Mouse (Mus musculus) lung, adult 2 months (tissue): Measurements from ENCODE around the gene Hsf2bp. TPM values are rescaled to one million over a fixed set of nuclear protein-coding genes. Genes with fewer than 3 reads are reported as not detected.
"Not testable (repeated sequence)": the region's sequence is repeated elsewhere in the genome, so short reads cannot be mapped to it uniquely, and the experiment has no call there.

Experiments
- DNase-seq: peaks from one replicate; pipeline ENCODE4 v3.0.0; 2022
- H3K4me1 ChIP-seq: fragments of 200-500 bp; 2 replicates; pipeline ENCODE4 v1.6.1; 2011; ENCODE audit warnings: low read length; ENCODE audit not compliant: control insufficient read depth, insufficient read depth
- H3K4me3 ChIP-seq: fragments of 200-500 bp; replicated peaks from 2 replicates; pipeline ENCODE3; 2011; ENCODE audit warnings: low read depth, mild to moderate bottlenecking, control low read depth, low read length; ENCODE audit errors: extremely low read depth
- CTCF ChIP-seq: fragments of 200-500 bp; IDR thresholded peaks from 2 replicates; pipeline ENCODE4 v1.5.1; 2011; ENCODE audit warnings: mild to moderate bottlenecking, low read length, control low read depth; ENCODE audit not compliant: insufficient read depth
- POLR2A ChIP-seq: fragments of 200-500 bp; IDR thresholded peaks from 2 replicates; pipeline ENCODE4 v1.6.1; 2011; ENCODE audit warnings: low read depth, mild to moderate bottlenecking, control low read depth, low read length, borderline replicate concordance; ENCODE audit errors: extremely low read depth
- WGBS: fragments of 180-500 bp; shearing (Covaris S2); methylation state at CpG from one replicate; pipeline ENCODE4 v1.1.7; 2018; 5-methylcytosine and 5-hydroxymethylcytosine counted together
- polyA plus RNA-seq: library from polyadenylated mRNA; depleted of rRNA; stranded (reverse); fragments of >200 nt; gene quantifications from 2 replicates; pipeline ENCODE4 v1.2.3, GENCODE M21; 2012; rRNA removed

Gene Hsf2bp
- polyA plus RNA-seq: 0.38 and 0.42 TPM in 2 replicates

DNA sequence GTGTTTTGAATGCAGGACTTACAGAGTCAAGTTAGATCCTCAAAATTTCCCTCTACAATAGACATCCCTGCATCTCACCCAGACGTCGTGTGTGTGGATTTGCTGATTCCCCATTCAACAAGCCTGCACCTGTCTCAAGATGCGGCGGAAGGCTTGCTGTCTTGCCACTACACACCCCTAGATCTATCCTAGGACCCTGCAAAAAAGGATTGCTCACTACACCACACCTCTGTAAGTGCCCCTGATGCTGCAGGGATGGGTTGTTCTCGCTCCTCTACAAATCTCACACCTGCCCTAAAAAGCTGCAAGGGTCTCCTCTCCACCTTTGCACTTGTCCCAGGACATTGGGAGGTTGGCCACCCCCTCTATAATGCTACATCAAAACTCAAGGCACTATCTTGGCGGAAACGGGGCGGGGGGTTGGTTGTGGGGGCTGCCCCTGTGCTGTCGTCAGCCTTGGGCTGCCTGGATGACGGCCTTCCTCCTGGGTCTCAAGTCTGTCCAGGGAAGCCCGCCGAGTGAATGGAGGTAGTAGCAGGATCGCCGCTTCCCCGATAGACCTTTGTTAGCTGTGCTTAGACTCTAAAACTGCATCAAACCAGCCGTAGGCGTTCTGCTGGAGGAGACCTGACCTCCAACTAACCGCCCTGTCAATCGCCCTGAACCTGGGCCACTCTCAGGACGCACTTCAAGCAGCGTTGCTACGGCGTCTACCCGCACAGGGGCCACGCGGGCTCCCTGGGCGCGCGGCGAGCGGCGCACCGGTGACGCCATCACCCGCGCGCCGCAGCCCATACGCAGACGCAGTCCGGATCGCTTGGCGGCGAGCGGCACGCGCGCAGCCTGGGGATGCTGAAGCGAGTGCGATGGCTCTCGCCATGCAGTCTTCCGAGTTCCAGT lies at the start of gene Hsf2bp, which contains the start of gene Rrp1b:
Hsf2bp (minus strand) TSS at position 741 of the 900 bp plus-strand sequence.
Rrp1b (plus strand) TSS at position 492 of the 900 bp plus-strand sequence.
- WGBS: 4% methylated on average over 52 of the region's 52 CpGs
- H3K4me1 ChIP-seq: peaks cover 3% of the 10 kb centered on the region; the same call in 1 of the 2 replicates
- DNase-seq: peak; percentile 71
- peak within 1 kb of the TSS; percentile 76 for H3K4me3 ChIP-seq
- peak; percentile 70; the same call in 1 of the 2 replicates for TF ChIP-seq POLR2A
- no peak for TF ChIP-seq CTCF

DNA sequence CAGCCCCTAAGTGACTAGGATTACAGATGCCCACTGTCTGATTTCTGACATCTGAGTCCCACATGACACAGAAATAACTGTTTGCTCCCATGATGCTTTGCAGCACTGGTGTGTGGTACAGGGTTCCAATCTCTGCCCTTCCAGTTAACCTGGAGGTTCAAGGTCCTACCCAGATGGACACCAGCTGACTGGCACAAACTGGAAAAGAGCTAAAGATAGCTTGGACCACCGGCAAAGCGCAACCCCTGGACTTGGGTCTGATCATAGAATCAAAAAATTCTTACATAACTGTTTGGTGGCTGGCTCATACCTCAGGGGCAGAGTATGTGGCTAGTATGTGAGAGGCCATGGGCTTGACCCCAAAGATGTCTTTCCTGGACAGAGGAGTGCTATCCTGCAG lies 47.2 kb upstream of the Hsf2bp start:
- no peaks in the 10 kb centered on the region for H3K4me1 ChIP-seq
- DNase-seq: no peak
- no peak overlapping the region for H3K4me3 ChIP-seq
- TF ChIP-seq CTCF (no peak), POLR2A (no peak)
- 92% methylated on average over 2 of the region's 2 CpGs for WGBS

DNA sequence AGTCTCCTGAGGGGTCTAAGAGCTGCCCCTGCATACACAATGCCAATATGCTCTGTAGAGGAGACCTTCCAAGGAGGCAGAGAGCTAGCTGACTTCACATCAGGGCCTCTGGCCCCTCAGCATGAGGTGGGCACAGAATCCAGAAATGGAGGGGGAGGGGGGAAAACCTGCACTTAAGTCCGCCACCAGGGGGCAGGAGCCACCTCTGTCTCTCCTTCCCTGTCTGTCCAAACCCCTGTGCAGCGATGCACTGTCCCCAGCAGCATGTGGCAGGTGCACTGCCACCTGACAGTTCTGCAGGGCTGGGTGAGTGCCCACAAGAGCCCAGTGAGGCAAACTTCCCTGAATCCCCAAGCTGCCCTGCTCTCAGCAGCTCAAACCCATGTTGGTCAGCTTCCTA lies 39.0 kb upstream of the Hsf2bp start:
- Histone ChIP-seq H3K4me1 (no peaks in the 10 kb centered on the region), H3K4me3 (no peak overlapping the region)
- 16% methylated on average over 2 of the region's 2 CpGs for WGBS
- DNase-seq: peak; percentile 27
- TF ChIP-seq POLR2A (no peak), CTCF (peak; percentile 60; the same call in 1 of the 2 replicates)

DNA sequence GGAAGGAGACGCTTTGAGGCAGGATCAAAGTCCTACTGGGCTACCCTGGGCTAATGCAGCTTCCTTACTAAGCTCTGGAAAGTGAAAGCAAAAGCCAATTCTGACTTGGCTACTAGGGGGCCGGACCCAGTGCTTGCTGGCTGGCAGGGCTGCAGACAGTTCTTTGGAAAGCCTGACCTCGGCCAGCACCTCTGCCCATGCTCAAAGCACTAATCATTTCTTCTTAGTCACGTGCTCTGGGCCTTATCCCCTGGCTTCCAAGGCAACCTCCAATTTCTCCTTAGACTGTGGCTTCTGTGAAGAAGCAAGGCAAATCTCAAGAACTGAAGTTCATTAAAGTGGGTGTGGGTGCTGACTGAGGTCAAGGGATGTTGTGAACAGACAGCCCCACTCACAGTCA lies 38.5 kb upstream of the Hsf2bp start:
- H3K4me1 ChIP-seq: no peaks in the 10 kb centered on the region
- no peak for TF ChIP-seq CTCF
- no peak for TF ChIP-seq POLR2A
- no peak overlapping the region for H3K4me3 ChIP-seq
- 56% methylated on average over 4 of the region's 4 CpGs for WGBS
- DNase-seq: no peak

DNA sequence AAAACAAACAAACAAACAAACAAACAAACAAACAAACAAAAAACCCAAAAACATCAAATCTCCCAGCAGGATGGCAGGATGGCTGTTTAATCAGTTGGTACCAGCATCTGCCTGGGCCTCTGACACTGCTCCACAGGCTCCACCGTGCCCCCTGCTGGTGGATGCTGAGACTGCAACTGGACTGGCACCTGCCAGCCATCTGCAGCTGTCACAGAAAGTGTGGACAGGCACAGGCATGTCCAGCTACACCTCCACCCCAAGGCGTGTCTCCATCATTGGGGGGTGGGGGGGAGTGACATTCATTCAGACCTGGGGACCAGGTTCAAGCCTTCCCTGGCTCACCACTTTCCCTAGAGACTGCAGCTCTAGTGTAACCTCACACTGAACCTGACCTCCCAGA lies 37.2 kb upstream of the Hsf2bp start:
- no peaks in the 10 kb centered on the region for H3K4me1 ChIP-seq

DNA sequence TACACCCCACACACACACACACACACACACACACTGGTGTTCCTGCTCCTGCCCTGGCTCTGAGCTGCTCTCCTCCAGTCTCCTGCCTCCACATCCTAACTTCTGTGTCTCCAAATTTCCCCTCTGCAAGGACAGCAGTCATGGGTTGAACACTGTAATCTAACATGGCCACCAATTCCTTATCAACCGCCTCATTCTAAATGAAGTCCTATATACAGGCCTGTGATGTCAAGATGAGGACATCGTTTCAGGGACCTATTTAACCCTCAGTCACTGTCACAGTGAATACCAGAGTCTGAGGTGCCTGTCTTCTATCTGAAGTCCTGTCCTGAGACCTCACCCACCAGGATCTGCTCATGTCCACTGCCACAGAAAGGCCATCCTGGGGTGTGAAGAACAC lies 32.7 kb upstream of the Hsf2bp start:
- TF ChIP-seq CTCF (no peak), POLR2A (no peak)
- Histone ChIP-seq H3K4me1 (no peaks in the 10 kb centered on the region), H3K4me3 (no peak overlapping the region)
- no peak for DNase-seq
- WGBS: 83% methylated on average over 2 of the region's 2 CpGs

More for the DNA sequence above, 37.2 kb upstream of the Hsf2bp start:
- DNase-seq: peak; percentile 91
- H3K4me3 ChIP-seq: no peak overlapping the region
- 0% methylated on average over 2 of the region's 2 CpGs for WGBS
- TF ChIP-seq CTCF (peak; percentile 94), POLR2A (no peak)

DNA sequence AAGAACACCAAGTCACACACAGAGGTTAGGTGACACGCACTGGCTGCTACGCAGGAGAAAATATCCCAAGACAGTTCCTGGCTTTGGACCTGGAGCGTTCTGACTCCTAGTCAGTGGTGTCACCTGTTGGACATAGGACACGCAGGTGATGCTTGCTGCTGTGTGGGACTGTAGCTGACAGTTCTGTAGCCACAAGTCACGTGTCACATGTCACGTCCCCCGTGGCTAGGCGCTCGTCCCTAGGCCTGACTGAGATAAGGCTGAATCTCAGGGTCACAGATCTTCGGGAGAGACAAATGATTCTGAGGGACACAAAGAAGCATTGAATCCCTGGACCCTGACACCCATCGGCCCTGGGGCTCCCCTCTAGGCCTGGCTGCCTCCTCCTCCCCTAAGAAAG lies 32.2 kb upstream of the Hsf2bp start:
- 83% methylated on average over 11 of the region's 11 CpGs for WGBS
- H3K4me3 ChIP-seq: no peak overlapping the region

DNA sequence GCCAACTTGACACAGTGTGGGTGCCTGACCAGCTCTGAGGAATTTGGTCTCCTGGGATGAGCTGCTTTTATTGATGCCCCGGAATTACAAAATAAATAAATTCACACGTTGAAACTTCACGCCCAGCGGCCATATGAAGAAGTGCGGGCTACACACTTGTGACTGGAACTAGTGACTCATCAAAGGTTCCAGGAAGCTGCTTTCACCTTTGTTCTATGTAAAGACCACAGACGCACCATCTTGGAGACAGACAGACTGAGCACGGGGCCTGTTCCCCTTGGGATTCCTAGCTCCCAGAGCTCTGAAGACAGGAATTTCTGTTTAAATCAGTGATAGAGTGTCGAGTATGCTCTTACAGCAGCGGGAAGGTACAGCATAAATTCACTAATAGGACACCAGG lies 31.4 kb upstream of the Hsf2bp start:
- Histone ChIP-seq H3K4me3 (no peak overlapping the region), H3K4me1 (no peaks in the 10 kb centered on the region)
- 54% methylated on average over 9 of the region's 9 CpGs for WGBS
- no peak for TF ChIP-seq POLR2A
- TF ChIP-seq CTCF: no peak
- DNase-seq: no peak

More for the DNA sequence above, 32.2 kb upstream of the Hsf2bp start:
- H3K4me1 ChIP-seq: no peaks in the 10 kb centered on the region
- no peak for TF ChIP-seq POLR2A
- TF ChIP-seq CTCF: no peak
- no peak for DNase-seq

DNA sequence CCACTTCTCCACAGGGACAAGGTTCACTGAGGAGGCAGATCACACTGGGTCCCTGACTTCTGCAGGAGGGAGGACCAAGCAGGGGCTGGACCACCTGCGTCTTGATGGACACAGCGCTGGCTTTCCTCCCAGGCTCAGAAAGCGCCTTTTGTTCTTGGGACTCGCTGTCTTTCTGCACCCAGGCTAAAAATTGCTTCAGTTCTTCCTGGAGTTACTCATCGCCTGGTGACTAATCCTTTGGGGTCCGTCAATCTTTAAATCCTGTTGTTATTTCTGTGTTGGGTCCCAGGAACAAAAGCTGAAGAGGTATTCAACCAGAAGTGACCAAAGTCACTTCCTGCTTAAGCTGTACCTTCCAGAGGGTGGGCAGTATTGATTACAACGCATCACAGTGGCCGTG lies 28.6 kb upstream of the Hsf2bp start:
- not testable (repeated sequence) for DNase-seq, H3K4me1 ChIP-seq, H3K4me3 ChIP-seq
- 67% methylated on average over 8 of the region's 8 CpGs for whole genome bisulfite sequencing

DNA sequence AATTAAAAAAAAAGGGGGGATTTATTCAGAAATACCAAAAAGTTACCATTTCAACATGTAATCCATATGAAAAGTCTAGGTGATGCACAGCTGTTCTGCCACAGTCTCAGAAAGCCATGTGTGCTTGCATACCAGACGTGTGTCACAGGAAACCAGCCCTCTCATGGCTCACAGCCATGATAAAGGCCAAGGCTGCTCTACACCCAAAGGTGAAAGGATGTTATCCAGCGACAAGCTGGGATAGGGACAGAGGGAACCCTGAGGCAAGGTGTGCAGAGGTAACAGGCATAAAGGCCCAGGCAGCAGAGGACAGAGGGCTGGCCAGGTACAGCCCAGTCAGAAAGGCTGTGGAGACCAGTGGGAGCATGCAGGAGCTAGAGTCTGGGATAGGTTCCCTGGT lies 27.5 kb upstream of the Hsf2bp start:
- TF ChIP-seq CTCF (no peak), POLR2A (no peak)
- H3K4me1 ChIP-seq: no peaks in the 10 kb centered on the region
- 68% methylated on average over 2 of the region's 2 CpGs for WGBS
- H3K4me3 ChIP-seq: no peak overlapping the region
- no peak for DNase-seq
